Mouse (Mus musculus): ENCODE measurements around the gene Hdhd5. TPM values are rescaled to one million over a fixed set of nuclear protein-coding genes. Genes with fewer than 3 reads are reported as not detected.

Hdhd5 gene
- polyA plus RNA-seq, 1 experiment from 2014 or later, result 15.7 TPM

DNA sequence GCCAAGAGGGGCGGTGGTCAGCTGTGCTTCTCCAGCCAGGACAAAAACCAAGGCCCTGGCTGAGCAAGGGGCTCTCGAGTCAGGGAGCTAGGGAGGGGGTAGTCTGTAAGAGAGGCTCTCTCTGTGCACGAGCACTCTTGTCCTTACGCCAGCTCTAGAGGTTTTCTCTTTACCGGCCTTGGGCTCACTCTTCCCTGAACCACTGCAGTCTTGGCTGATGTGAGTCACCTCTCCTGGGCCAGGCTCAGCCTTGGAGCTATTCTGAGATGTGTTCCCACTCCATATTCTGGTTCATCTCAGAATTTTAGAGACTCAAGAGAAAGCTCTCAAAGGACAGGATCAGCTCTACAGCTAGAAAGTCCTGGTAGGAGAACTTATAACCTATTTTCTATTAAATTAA lies 13.8 kb downstream of the Hdhd5 start:
- Histone ChIP-seq H3K27me3 (ENCODE audit: control insufficient read depth, insufficient read depth, low read length) (no peaks in the 10 kb centered on the region), H3K4me1 (ENCODE audit: control insufficient read depth, insufficient read depth, low read length) (no peaks in the 10 kb centered on the region), H3K4me2 (ENCODE audit: low read depth) (no peak overlapping the region), H3K9ac (ENCODE audit: low read length) (no peak overlapping the region), H3K4me3 (ENCODE audit: low read depth, low read length) (no peak overlapping the region), H3K27ac (ENCODE audit: low read depth, low read length) (no peak overlapping the region), H3K36me3 (ENCODE audit: control insufficient read depth, insufficient read depth, low read length) (peaks cover 3% of the 10 kb centered on the region; the same call in 1 of the 2 replicates), H3K9me3 (ENCODE audit: control insufficient read depth, low read length) (no peaks in the 10 kb centered on the region)
- ATAC-seq (ENCODE audit: insufficient read depth, low FRiP score, low TSS enrichment) (no peak), DNase-seq (ENCODE audit: low spot score) (no peak)
- 100% methylated on average over 4 of the region's 5 CpGs for WGBS

DNA sequence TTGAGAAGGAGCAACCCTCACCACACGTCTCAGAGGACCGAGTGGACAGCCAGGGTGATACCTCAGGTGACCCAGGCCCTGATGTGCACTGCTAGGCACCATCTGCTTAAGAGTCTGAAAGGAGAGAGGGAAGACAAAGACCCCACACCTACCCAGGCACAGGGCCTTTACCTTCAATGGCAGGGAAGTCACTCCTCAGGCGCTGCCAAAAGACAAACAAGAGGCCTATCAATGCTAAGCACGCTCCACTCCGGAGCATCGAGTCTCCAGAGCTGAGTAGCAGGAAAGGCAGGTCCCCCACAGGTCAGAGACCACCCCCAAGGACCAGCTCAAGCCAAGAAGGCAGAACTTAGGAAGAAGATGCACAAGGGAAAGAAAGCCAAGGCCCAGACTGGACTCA lies 14.2 kb downstream of the Hdhd5 start:
- Histone ChIP-seq H3K9me3 (ENCODE audit: control insufficient read depth, low read length) (no peaks in the 10 kb centered on the region), H3K36me3 (ENCODE audit: control insufficient read depth, insufficient read depth, low read length) (peaks cover 3% of the 10 kb centered on the region; the same call in 1 of the 2 replicates), H3K4me3 (ENCODE audit: low read depth, low read length) (no peak overlapping the region), H3K9ac (ENCODE audit: low read length) (no peak overlapping the region), H3K4me1 (ENCODE audit: control insufficient read depth, insufficient read depth, low read length) (no peaks in the 10 kb centered on the region), H3K4me2 (ENCODE audit: low read depth) (no peak overlapping the region), H3K27me3 (ENCODE audit: control insufficient read depth, insufficient read depth, low read length) (no peaks in the 10 kb centered on the region), H3K27ac (ENCODE audit: low read depth, low read length) (no peak overlapping the region)
- DNase-seq (ENCODE audit: low spot score) (no peak), ATAC-seq (ENCODE audit: insufficient read depth, low FRiP score, low TSS enrichment) (no peak)
- WGBS, result 93% methylated on average over 6 of the region's 6 CpGs

DNA sequence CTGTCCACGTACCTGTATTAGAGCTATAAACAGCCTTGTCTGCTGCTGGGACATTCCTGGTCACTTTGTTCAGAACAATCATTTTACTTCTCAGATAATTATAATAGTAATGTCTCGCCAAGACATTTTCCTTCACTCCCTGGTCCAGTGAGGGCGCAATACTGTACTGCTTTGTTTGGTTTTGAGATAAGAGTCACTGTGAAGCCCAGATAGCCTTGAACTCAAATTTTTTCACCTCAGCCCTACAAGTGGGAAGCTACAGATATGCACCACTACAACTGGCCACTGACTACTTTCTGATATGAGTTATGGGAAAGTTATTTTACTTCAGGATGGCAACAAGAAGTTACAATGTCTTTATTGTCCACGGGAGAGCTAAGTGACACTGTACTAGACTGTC lies 14.7 kb downstream of the Hdhd5 start:
- ATAC-seq (ENCODE audit: insufficient read depth, low FRiP score, low TSS enrichment), result no peak
- WGBS, result 92% methylated on average over 4 of the region's 4 CpGs
- Histone ChIP-seq H3K9ac (ENCODE audit: low read length) (no peak overlapping the region), H3K27ac (ENCODE audit: low read depth, low read length) (no peak overlapping the region), H3K4me2 (ENCODE audit: low read depth) (no peak overlapping the region), H3K9me3 (ENCODE audit: control insufficient read depth, low read length) (no peaks in the 10 kb centered on the region), H3K36me3 (ENCODE audit: control insufficient read depth, insufficient read depth, low read length) (peaks cover 3% of the 10 kb centered on the region; the same call in 1 of the 2 replicates), H3K4me1 (ENCODE audit: control insufficient read depth, insufficient read depth, low read length) (no peaks in the 10 kb centered on the region), H3K27me3 (ENCODE audit: control insufficient read depth, insufficient read depth, low read length) (no peaks in the 10 kb centered on the region), H3K4me3 (ENCODE audit: low read depth, low read length) (no peak overlapping the region)
- no peak for DNase-seq (ENCODE audit: low spot score)

DNA sequence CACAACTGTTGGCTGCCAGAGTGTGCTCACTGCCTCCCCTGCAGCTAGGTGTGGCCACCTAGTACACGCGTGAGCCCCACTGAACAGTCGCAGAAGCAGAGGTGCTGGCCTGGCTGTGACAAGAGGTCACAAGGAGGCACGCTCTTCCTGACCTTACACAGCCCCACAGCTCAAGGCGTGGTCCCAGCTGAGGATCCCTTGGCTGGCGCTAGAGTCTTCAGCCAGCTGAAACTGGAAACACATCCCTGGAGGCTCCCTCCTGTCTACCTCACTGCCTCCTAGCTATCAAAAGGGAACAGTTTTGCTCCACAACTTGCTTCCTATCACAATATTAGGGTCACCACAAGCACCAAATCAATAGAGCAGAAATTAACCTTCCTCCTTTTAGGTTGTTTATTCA lies 19.9 kb downstream of the Hdhd5 start:
- no peak for ATAC-seq (ENCODE audit: insufficient read depth, low FRiP score, low TSS enrichment)
- no peak for DNase-seq (ENCODE audit: low spot score)
- H3K4me2 ChIP-seq (ENCODE audit: low read depth), result no peak overlapping the region
- 76% methylated on average over 6 of the region's 6 CpGs for WGBS
- H3K27me3 ChIP-seq (ENCODE audit: control insufficient read depth, insufficient read depth, low read length), result no peaks in the 10 kb centered on the region
- H3K4me1 ChIP-seq (ENCODE audit: control insufficient read depth, insufficient read depth, low read length), result no peaks in the 10 kb centered on the region
- no peak overlapping the region for H3K9ac ChIP-seq (ENCODE audit: low read length)
- H3K27ac ChIP-seq (ENCODE audit: low read depth, low read length), result no peak overlapping the region
- H3K9me3 ChIP-seq (ENCODE audit: control insufficient read depth, low read length), result no peaks in the 10 kb centered on the region
- H3K4me3 ChIP-seq (ENCODE audit: low read depth, low read length), result no peak overlapping the region
- H3K36me3 ChIP-seq (ENCODE audit: control insufficient read depth, insufficient read depth, low read length), result peaks cover 5% of the 10 kb centered on the region

DNA sequence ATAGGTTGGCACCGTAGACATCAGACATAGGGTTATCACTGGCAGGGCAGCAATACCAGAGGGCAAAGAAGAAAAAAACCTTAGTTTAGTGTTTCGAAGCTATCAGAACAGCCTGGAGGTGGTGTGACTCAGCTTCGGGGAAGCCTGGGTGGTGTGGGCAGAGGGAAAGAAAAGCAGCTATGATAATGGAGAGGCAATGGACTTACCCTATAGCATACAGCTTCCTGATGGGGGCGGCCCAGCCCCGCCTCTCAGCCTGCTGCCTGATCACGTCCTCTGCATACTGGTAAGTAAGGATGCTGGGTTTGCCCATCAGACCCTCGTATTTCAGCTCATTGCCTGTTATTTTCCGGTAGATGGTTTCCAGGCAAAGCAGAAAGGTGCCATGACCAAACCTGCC lies 20.7 kb downstream of the Hdhd5 start:
- DNase-seq (ENCODE audit: low spot score), result no peak
- Histone ChIP-seq H3K9ac (ENCODE audit: low read length) (no peak overlapping the region), H3K4me2 (ENCODE audit: low read depth) (no peak overlapping the region), H3K36me3 (ENCODE audit: control insufficient read depth, insufficient read depth, low read length) (peaks cover 5% of the 10 kb centered on the region), H3K27me3 (ENCODE audit: control insufficient read depth, insufficient read depth, low read length) (no peaks in the 10 kb centered on the region), H3K4me1 (ENCODE audit: control insufficient read depth, insufficient read depth, low read length) (no peaks in the 10 kb centered on the region), H3K27ac (ENCODE audit: low read depth, low read length) (no peak overlapping the region), H3K9me3 (ENCODE audit: control insufficient read depth, low read length) (no peaks in the 10 kb centered on the region), H3K4me3 (ENCODE audit: low read depth, low read length) (no peak overlapping the region)
- no peak for ATAC-seq (ENCODE audit: insufficient read depth, low FRiP score, low TSS enrichment)
- 91% methylated on average over 8 of the region's 8 CpGs for WGBS

DNA sequence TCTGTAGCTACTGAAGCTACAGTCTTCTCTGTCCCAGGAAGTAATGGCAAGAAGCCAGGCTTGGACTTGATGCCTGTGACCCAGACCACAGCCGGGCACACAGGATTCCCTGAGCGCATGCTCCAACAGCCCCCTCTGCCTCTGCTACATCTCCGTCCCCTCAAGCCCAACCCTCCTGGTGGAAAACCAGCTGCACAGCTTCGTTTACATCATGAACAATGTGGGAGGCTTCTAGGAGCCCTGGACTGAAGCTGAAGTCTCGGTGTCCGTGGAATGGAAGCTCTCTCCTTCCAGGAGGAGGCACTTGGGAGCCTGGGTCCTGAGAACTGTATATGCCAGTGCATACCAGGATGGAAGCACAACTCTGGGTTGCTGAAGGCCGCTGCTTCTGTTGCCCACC lies 21.1 kb downstream of the Hdhd5 start:
- no peak for ATAC-seq (ENCODE audit: insufficient read depth, low FRiP score, low TSS enrichment)
- DNase-seq (ENCODE audit: low spot score), result no peak
- peaks cover 5% of the 10 kb centered on the region for H3K36me3 ChIP-seq (ENCODE audit: control insufficient read depth, insufficient read depth, low read length)
- no peak overlapping the region for H3K27ac ChIP-seq (ENCODE audit: low read depth, low read length)
- no peak overlapping the region for H3K9ac ChIP-seq (ENCODE audit: low read length)
- no peak overlapping the region for H3K4me3 ChIP-seq (ENCODE audit: low read depth, low read length)
- H3K4me1 ChIP-seq (ENCODE audit: control insufficient read depth, insufficient read depth, low read length), result no peaks in the 10 kb centered on the region
- H3K4me2 ChIP-seq (ENCODE audit: low read depth), result no peak overlapping the region
- 91% methylated on average over 7 of the region's 7 CpGs for WGBS
- no peaks in the 10 kb centered on the region for H3K27me3 ChIP-seq (ENCODE audit: control insufficient read depth, insufficient read depth, low read length)
- H3K9me3 ChIP-seq (ENCODE audit: control insufficient read depth, low read length), result no peaks in the 10 kb centered on the region

DNA sequence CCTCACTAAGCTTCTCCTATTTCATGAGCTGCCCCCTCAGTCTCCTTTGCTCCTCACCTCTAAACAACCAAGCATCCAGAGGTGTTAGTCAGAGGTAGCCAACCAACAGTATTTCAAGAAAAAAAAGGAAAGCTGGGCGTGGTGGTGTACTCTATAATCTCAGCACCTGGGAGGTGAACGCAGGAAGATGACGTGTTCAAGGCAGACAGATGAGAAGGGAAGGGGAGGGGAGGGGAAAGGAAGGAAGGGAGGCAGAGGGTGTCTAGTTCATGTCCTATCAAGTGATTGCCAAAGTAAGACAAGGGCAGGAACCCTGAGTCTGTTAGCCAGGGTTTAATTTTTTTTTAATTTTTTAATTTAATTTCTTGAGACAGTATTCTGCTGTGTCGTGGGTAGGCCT lies 22.5 kb downstream of the Hdhd5 start:
- ATAC-seq (ENCODE audit: insufficient read depth, low FRiP score, low TSS enrichment) (no peak), DNase-seq (ENCODE audit: low spot score) (no peak)
- Histone ChIP-seq H3K4me1 (ENCODE audit: control insufficient read depth, insufficient read depth, low read length) (no peaks in the 10 kb centered on the region), H3K27ac (ENCODE audit: low read depth, low read length) (no peak overlapping the region), H3K4me2 (ENCODE audit: low read depth) (no peak overlapping the region), H3K36me3 (ENCODE audit: control insufficient read depth, insufficient read depth, low read length) (peaks cover 2% of the 10 kb centered on the region; the same call in 1 of the 2 replicates), H3K27me3 (ENCODE audit: control insufficient read depth, insufficient read depth, low read length) (no peaks in the 10 kb centered on the region), H3K4me3 (ENCODE audit: low read depth, low read length) (no peak overlapping the region), H3K9me3 (ENCODE audit: control insufficient read depth, low read length) (no peaks in the 10 kb centered on the region), H3K9ac (ENCODE audit: low read length) (no peak overlapping the region)
- WGBS, result 95% methylated on average over 4 of the region's 4 CpGs

DNA sequence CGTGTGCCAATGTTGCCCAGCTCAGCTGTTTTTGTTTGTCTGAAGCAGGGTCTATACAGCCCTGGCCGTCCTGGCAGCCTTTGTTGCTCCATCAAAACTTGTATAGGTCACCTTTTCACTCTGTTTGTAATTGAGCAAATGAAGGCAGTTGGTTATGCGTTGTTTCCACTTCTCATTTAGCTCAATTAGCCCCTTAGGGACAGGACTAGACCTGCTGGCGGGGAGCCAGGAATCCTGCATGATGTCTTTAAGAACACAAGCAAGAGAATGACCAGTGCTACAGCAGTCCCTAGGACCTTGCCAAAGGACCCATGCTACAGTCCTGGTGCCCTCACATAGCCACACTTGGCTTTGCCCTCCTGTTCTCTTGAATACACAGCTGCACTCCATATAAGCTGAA lies 25.6 kb downstream of the Hdhd5 start:
- H3K4me1 ChIP-seq (ENCODE audit: control insufficient read depth, insufficient read depth, low read length), result no peaks in the 10 kb centered on the region
- H3K4me2 ChIP-seq (ENCODE audit: low read depth), result no peak overlapping the region
- DNase-seq (ENCODE audit: low spot score) (no peak), ATAC-seq (ENCODE audit: insufficient read depth, low FRiP score, low TSS enrichment) (no peak)
- H3K27me3 ChIP-seq (ENCODE audit: control insufficient read depth, insufficient read depth, low read length), result no peaks in the 10 kb centered on the region
- no peaks in the 10 kb centered on the region for H3K9me3 ChIP-seq (ENCODE audit: control insufficient read depth, low read length)
- WGBS, result 87% methylated on average over 4 of the region's 4 CpGs
- no peak overlapping the region for H3K9ac ChIP-seq (ENCODE audit: low read length)
- H3K36me3 ChIP-seq (ENCODE audit: control insufficient read depth, insufficient read depth, low read length), result peaks cover 2% of the 10 kb centered on the region; the same call in 1 of the 2 replicates
- H3K4me3 ChIP-seq (ENCODE audit: low read depth, low read length), result no peak overlapping the region
- H3K27ac ChIP-seq (ENCODE audit: low read depth, low read length), result no peak overlapping the region

DNA sequence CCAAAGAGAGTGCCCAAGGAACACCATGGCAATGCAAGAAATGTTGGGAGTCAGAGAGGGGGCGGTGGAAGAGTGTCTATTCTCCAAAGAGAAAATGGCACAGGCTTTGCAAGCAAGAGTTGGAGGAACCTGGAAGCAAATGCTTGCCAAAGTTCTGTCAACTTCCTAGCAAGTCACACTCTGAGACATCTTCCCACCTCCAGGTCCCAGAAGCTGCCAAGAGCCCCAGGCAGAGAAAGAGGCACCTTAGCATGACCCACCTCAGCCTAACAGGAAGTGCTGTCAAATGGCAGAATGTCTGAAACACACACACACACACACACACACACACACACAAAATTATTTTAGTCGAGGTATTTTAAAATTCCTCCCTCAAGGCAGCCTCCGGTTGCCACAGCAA lies 27.1 kb downstream of the Hdhd5 start:
- H3K27ac ChIP-seq (ENCODE audit: low read depth, low read length), result no peak overlapping the region
- no peaks in the 10 kb centered on the region for H3K4me1 ChIP-seq (ENCODE audit: control insufficient read depth, insufficient read depth, low read length)
- H3K4me2 ChIP-seq (ENCODE audit: low read depth), result no peak overlapping the region
- ATAC-seq (ENCODE audit: insufficient read depth, low FRiP score, low TSS enrichment) (no peak), DNase-seq (ENCODE audit: low spot score) (no peak)
- no peaks in the 10 kb centered on the region for H3K27me3 ChIP-seq (ENCODE audit: control insufficient read depth, insufficient read depth, low read length)
- H3K9ac ChIP-seq (ENCODE audit: low read length), result no peak overlapping the region
- H3K4me3 ChIP-seq (ENCODE audit: low read depth, low read length), result no peak overlapping the region
- 77% methylated on average over 3 of the region's 3 CpGs for WGBS
- H3K9me3 ChIP-seq (ENCODE audit: control insufficient read depth, low read length), result no peaks in the 10 kb centered on the region
- H3K36me3 ChIP-seq (ENCODE audit: control insufficient read depth, insufficient read depth, low read length), result no peaks in the 10 kb centered on the region

Measured in neural tube, embryonic 11.5 days (tissue).